Mouse (Mus musculus) lung, adult 2 months (tissue): ENCODE measurements at regions not wholly inside any gene's neighbourhood (a gene's known extent, or its start where the extent isn't known, plus 50 kb on each side); places are given as distances from the start of the nearest gene placed in this dataset.

Experiments used
- CTCF ChIP-seq: fragments of 200-500 bp; IDR thresholded peaks from 2 replicates; pipeline ENCODE4 v1.5.1; 2011; ENCODE audit warnings: mild to moderate bottlenecking, low read length, control low read depth; ENCODE audit not compliant: insufficient read depth
- POLR2A ChIP-seq: fragments of 200-500 bp; IDR thresholded peaks from 2 replicates; pipeline ENCODE4 v1.6.1; 2011; ENCODE audit warnings: low read depth, mild to moderate bottlenecking, control low read depth, low read length, borderline replicate concordance; ENCODE audit errors: extremely low read depth

GRCm38 (mm10) chr2:78537574-78537973 is 330.4 kb upstream of the Ube2e3 start:
- no peak for TF ChIP-seq CTCF
- TF ChIP-seq POLR2A = no peak
